Mouse (Mus musculus): Measurements from ENCODE around the gene Cers5. TPM values are rescaled to one million over a fixed set of nuclear protein-coding genes. Genes with fewer than 3 reads are reported as not detected.

Cers5 gene
- total and polyA plus RNA-seq, 3 experiments, result 17.4 to 21.6 (median 17.9) TPM

DNA sequence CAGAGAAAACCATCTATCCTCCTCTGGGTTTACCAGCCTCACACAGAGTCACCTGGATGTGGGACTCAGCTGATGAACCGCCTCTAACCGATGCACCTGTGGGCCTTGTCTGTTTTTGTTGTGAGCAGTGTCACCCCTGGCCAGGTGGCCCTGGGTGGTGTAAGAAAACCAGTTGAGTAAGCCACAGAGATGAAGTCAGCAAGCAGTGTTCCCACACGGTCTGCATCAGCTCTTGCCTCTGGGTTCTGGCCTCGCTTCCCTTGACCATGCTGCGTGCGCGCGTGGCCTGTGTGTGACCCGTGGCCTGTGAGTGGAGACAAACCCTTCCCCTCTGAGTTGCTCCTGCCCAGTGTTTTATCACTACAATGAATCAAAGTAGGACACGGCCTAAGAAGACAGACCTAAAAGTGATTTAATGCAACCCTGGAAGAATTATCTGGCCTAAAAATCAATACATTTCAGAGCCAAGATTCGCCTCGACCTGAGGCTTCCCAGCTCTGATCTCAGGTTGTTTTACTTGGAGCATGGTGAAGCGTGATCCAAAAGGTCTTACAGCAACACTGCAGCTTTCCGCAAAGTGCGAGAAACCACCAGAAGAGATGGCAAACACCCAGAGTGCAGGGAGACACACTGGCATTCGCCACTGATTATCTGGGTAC lies 6.1 kb upstream of the Cers5 start:
- Histone ChIP-seq H3K9ac (ENCODE audit: low read depth, low read length) (no peak overlapping the region), H3K4me1 (ENCODE audit: control insufficient read depth, insufficient read depth, low read length) (no peaks in the 10 kb centered on the region), H3K36me3 (ENCODE audit: control insufficient read depth, insufficient read depth, low read length) (no peaks in the 10 kb centered on the region), H3K4me3 (no peak overlapping the region), H3K79me2 (replicated peaks; ENCODE audit: control insufficient read depth, insufficient read depth, low read length) (no peaks in the 10 kb centered on the region), H3K27ac (no peak overlapping the region), H3K27me3 (ENCODE audit: control insufficient read depth, insufficient read depth, low read length) (no peaks in the 10 kb centered on the region)
- 90% methylated on average over 16 of the region's 16 CpGs for WGBS
- TF ChIP-seq CTCF (IDR thresholded peaks at IDR 0.05) (no peak), POLR2A (IDR thresholded peaks at IDR 0.05; ENCODE audit: insufficient read depth, low read depth, low read length) (no peak), EP300 (IDR thresholded peaks at IDR 0.05; ENCODE audit: insufficient read depth, low read depth, low read length) (no peak)
- intact Hi-C loops (cut with DNase I), result loop anchor here (1.0 to 5.0 kb wide), 3 partner anchors 64 to 182 kb away; no protein-coding TSS in a partner anchor
- DNase-seq, result no peak

DNA sequence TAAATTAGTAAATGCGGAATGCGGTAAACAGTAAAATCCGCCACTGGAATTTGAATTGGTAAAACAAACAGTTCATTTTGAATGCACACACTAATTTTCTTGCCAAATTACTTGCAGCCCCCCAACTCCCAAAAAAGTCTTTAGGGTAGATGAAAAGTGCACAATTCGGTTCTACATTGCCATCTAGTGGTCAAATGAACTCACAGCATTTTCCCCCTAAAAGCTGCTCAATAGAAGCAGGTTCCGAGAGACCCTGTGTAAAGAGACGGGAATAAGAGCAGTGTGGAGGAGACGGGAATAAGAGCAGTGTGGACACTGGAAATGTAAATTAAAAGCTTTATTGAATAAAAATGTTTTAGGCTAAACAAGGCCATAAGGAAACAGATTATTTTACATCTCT lies 5.5 kb upstream of the Cers5 start:
- Histone ChIP-seq H3K27ac (no peak overlapping the region), H3K36me3 (ENCODE audit: control insufficient read depth, insufficient read depth, low read length) (no peaks in the 10 kb centered on the region), H3K4me3 (no peak overlapping the region), H3K9ac (ENCODE audit: low read depth, low read length) (no peak overlapping the region), H3K4me1 (ENCODE audit: control insufficient read depth, insufficient read depth, low read length) (no peaks in the 10 kb centered on the region), H3K27me3 (ENCODE audit: control insufficient read depth, insufficient read depth, low read length) (no peaks in the 10 kb centered on the region), H3K79me2 (replicated peaks; ENCODE audit: control insufficient read depth, insufficient read depth, low read length) (no peaks in the 10 kb centered on the region)
- WGBS, result 45% methylated on average over 7 of the region's 7 CpGs
- intact Hi-C loops (cut with DNase I), result loop anchor here (1.0 to 5.0 kb wide), 3 partner anchors 63 to 181 kb away; no protein-coding TSS in a partner anchor
- TF ChIP-seq POLR2A (IDR thresholded peaks at IDR 0.05; ENCODE audit: insufficient read depth, low read depth, low read length) (no peak), CTCF (IDR thresholded peaks at IDR 0.05) (peak; percentile 92), EP300 (IDR thresholded peaks at IDR 0.05; ENCODE audit: insufficient read depth, low read depth, low read length) (no peak)
- no peak for DNase-seq

DNA sequence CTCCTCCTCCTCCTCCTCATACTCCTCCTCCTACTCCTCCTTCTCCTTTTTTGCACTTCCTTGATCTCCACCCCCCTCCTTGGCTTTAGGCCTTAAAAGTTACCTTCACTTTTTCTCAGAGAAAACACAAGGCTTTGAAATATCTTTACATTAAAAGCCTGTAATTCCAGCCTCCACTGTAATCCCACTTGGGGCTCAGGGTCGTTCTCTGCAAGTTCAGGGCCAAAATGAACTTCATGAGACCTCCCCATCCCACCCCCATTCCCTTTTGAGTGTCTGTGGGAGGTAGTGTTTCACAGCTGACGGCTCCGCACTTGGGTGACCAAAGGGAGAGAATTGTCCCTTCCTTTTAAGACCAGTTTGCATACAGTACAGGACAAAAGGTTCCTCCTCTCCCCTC lies 240 bp upstream of the Cers5 start:
- no peak overlapping the region for H3K4me3 ChIP-seq
- H3K36me3 ChIP-seq (ENCODE audit: control insufficient read depth, insufficient read depth, low read length), result no peaks in the 10 kb centered on the region
- no peak for TF ChIP-seq EP300 (IDR thresholded peaks at IDR 0.05; ENCODE audit: insufficient read depth, low read depth, low read length)
- TF ChIP-seq POLR2A (IDR thresholded peaks at IDR 0.05; ENCODE audit: insufficient read depth, low read depth, low read length), result no peak
- TF ChIP-seq CTCF (IDR thresholded peaks at IDR 0.05), result no peak
- no peaks in the 10 kb centered on the region for H3K79me2 ChIP-seq (replicated peaks; ENCODE audit: control insufficient read depth, insufficient read depth, low read length)
- 50% methylated on average over 3 of the region's 3 CpGs for WGBS
- no peak overlapping the region for H3K9ac ChIP-seq (ENCODE audit: low read depth, low read length)
- no peak overlapping the region for H3K27ac ChIP-seq
- intact Hi-C loops (cut with DNase I), result loop anchor here (2.0 kb wide), 1 partner anchor 48 kb away; the partner anchor contains the start of gene Cox14
- H3K27me3 ChIP-seq (ENCODE audit: control insufficient read depth, insufficient read depth, low read length), result no peaks in the 10 kb centered on the region
- no peak for DNase-seq
- H3K4me1 ChIP-seq (ENCODE audit: control insufficient read depth, insufficient read depth, low read length), result no peaks in the 10 kb centered on the region; the same call in 1 of the 2 replicates

DNA sequence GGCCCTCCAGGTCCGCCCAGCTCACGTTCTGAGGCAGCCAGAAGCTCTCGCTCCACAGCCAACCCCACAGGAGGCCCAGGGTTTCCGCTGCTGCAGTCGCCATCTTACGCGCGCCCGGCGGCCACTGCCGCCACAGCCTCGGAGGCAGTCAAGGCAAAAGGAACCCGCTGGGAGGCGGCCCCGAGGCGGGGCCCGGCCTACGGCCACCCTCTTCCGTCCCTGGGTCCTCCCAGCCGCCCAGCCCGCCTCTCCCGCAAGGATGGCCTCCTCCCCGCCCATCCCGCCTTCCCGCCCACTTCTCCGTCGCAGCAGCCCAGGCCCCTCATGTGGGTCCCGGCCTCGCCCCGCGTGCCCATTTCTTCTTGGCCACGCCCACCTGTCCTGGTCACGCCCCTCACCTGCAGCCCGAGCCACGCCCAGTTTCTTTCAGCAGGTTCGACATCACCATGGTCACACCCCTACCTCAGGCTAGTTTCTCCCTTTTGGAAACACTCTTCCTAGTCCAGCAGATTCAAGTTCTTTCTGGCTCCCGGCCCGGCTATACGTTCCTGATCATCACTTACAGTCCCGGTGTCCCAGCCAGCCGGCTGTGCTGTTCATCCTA lies 306 bp downstream of the Cers5 start:
- WGBS, result 1% methylated on average over 41 of the region's 41 CpGs
- Histone ChIP-seq H3K36me3 (ENCODE audit: control insufficient read depth, insufficient read depth, low read length) (no peaks in the 10 kb centered on the region), H3K27ac (peak overlapping the region; percentile 87), H3K79me2 (replicated peaks; ENCODE audit: control insufficient read depth, insufficient read depth, low read length) (0 out of 2 replicates have a peak, but pooled peaks cover 3% of the 10 kb centered on the region), H3K9ac (ENCODE audit: low read depth, low read length) (peak overlapping the region; percentile 91), H3K4me3 (peak overlapping the region; percentile 68), H3K27me3 (ENCODE audit: control insufficient read depth, insufficient read depth, low read length) (no peaks in the 10 kb centered on the region), H3K4me1 (ENCODE audit: control insufficient read depth, insufficient read depth, low read length) (peaks cover 2% of the 10 kb centered on the region)
- TF ChIP-seq CTCF (IDR thresholded peaks at IDR 0.05) (peak; percentile 57), POLR2A (IDR thresholded peaks at IDR 0.05; ENCODE audit: insufficient read depth, low read depth, low read length) (peak; percentile 89), EP300 (IDR thresholded peaks at IDR 0.05; ENCODE audit: insufficient read depth, low read depth, low read length) (no peak)
- peak; percentile 93 to 94 for DNase-seq
- intact Hi-C loops (cut with DNase I), result loop anchor here (2.0 kb wide), 1 partner anchor 48 kb away; the partner anchor contains the start of gene Cox14

DNA sequence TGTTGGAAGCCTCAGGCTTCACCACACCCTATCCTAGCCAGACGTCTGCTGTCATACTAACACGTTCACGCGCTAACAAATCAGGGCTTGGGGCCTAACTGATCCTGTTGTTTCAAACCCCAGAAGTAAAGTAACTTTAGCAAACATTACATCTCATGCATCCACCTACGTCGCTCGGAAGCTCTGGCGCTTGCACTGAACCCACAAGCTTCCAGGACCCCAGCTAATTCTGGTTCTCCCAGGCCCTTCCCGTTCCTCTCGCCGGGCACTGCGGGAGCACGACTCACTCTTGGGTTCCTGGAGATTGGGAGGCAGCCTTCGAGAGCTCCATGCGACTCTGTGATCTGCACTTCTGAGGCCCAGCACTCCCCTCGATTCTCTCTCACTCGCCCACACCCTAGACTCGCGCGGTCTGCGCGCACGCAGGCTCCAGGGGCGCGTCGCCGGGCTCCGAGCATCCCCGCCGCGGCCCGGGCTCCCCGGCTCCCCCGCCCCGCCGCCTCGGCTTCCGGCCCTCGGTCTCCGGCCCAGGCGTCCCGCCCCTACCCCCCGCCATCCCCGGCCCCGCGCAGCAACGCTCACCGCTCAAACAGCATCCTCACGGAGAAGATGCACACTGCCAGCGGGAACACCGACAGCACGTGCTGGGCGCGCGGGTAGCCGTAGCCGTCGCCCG lies 946 bp downstream of the Cers5 start:
- Histone ChIP-seq H3K4me1 (ENCODE audit: control insufficient read depth, insufficient read depth, low read length) (peaks cover 2% of the 10 kb centered on the region), H3K27ac (peak overlapping the region; percentile 87), H3K9ac (ENCODE audit: low read depth, low read length) (peak overlapping the region; percentile 91), H3K36me3 (ENCODE audit: control insufficient read depth, insufficient read depth, low read length) (no peaks in the 10 kb centered on the region; the same call in 1 of the 2 replicates), H3K4me3 (peak overlapping the region; percentile 68), H3K27me3 (ENCODE audit: control insufficient read depth, insufficient read depth, low read length) (no peaks in the 10 kb centered on the region), H3K79me2 (replicated peaks; ENCODE audit: control insufficient read depth, insufficient read depth, low read length) (peaks cover 5% of the 10 kb centered on the region)
- WGBS, result under 1% methylated on average over 59 of the region's 59 CpGs
- DNase-seq, result no peak
- intact Hi-C loops (cut with DNase I), result loop anchor here (2.0 kb wide), 1 partner anchor 47 kb away; the partner anchor contains the start of gene Cox14
- TF ChIP-seq CTCF (IDR thresholded peaks at IDR 0.05), result no peak

Measured in heart, adult 2 months (tissue).